Mouse (Mus musculus) ES-Bruce4 (cell line): ENCODE measurements around the gene Maats1. TPM values are rescaled to one million over a fixed set of nuclear protein-coding genes. Genes with fewer than 3 reads are reported as not detected.

Source experiments
- H3K27ac ChIP-seq: 2 replicates; pipeline ENCODE4 v1.5.1; 2012; ENCODE audit warnings: low read length, inconsistent platforms; ENCODE audit not compliant: insufficient read depth
- H3K27me3 ChIP-seq: 2 replicates; pipeline ENCODE4 v1.6.1; 2012; ENCODE audit warnings: mild to moderate bottlenecking, low read length, inconsistent platforms; ENCODE audit not compliant: control insufficient read depth, poor library complexity, insufficient read depth, severe bottlenecking
- H3K36me3 ChIP-seq: 2 replicates; pipeline ENCODE4 v1.6.1; 2012; ENCODE audit warnings: inconsistent platforms, mild to moderate bottlenecking, low read length, moderate library complexity; ENCODE audit not compliant: control insufficient read depth, poor library complexity, insufficient read depth, severe bottlenecking
- H3K4me1 ChIP-seq: one replicate; pipeline ENCODE4 v1.8.1; 2011; ENCODE audit warnings: low read length; ENCODE audit not compliant: control insufficient read depth, insufficient read depth
- H3K4me3 ChIP-seq: 2 replicates; pipeline ENCODE4 v1.5.1; 2011; ENCODE audit warnings: low read depth, mild to moderate bottlenecking, low read length
- H3K9ac ChIP-seq: 2 replicates; pipeline ENCODE4 v1.6.1; 2012; ENCODE audit warnings: low read depth, mild to moderate bottlenecking, inconsistent platforms; ENCODE audit not compliant: poor library complexity, severe bottlenecking
- H3K9me3 ChIP-seq: replicated peaks from 2 replicates; pipeline ENCODE4 v1.6.1; 2012; ENCODE audit warnings: mild to moderate bottlenecking, low read length, inconsistent platforms; ENCODE audit not compliant: control insufficient read depth, poor library complexity, insufficient read depth, severe bottlenecking
- CTCF ChIP-seq: IDR thresholded peaks from one replicate; pipeline ENCODE4 v1.8.1; 2011; ENCODE audit warnings: low read depth, low read length
- EP300 ChIP-seq: IDR thresholded peaks from 2 replicates; pipeline ENCODE4 v1.6.1; 2011; ENCODE audit warnings: low read depth, low read length; ENCODE audit not compliant: insufficient read depth
- POLR2A ChIP-seq: IDR thresholded peaks from one replicate; pipeline ENCODE4 v1.8.1; 2011; ENCODE audit warnings: low read length; ENCODE audit not compliant: insufficient read depth
- polyA plus RNA-seq: library from polyadenylated mRNA; stranded (reverse); fragments of >200 nt; gene quantifications from 2 replicates; pipeline ENCODE4 v1.2.4, GENCODE M21; 2011; ENCODE audit warnings: low read depth; ENCODE audit not compliant: missing spikeins, insufficient read depth, insufficient read length

Maats1 gene
- polyA plus RNA-seq, 1 experiment = 0.58 TPM

- no peaks in the 10 kb centered on the region for H3K4me1 ChIP-seq
- H3K36me3 ChIP-seq = no peaks in the 10 kb centered on the region
- H3K4me3 ChIP-seq = no peak overlapping the region
- no peaks in the 10 kb centered on the region for H3K9me3 ChIP-seq
- H3K27ac ChIP-seq = no peak overlapping the region
- TF ChIP-seq EP300 (no peak), CTCF (no peak), POLR2A (no peak)
- no peaks in the 10 kb centered on the region for H3K27me3 ChIP-seq
- H3K9ac ChIP-seq = no peak overlapping the region
These were observed 61.0 kb downstream of the Maats1 start for GRCm38 (mm10) chr16:38280951-38281350.

GRCm38 (mm10) chr16:38279794-38280193, 62.1 kb downstream of the Maats1 start:
- Histone ChIP-seq H3K27ac (no peak overlapping the region), H3K36me3 (no peaks in the 10 kb centered on the region), H3K4me3 (no peak overlapping the region), H3K27me3 (no peaks in the 10 kb centered on the region), H3K4me1 (no peaks in the 10 kb centered on the region), H3K9ac (no peak overlapping the region), H3K9me3 (no peaks in the 10 kb centered on the region)
- TF ChIP-seq CTCF = no peak
- no peak for TF ChIP-seq EP300
- no peak for TF ChIP-seq POLR2A

GRCm38 (mm10) chr16:38274737-38275136, 67.2 kb downstream of the Maats1 start:
- TF ChIP-seq CTCF (no peak), POLR2A (no peak), EP300 (no peak)
- Histone ChIP-seq H3K4me1 (peaks cover 1% of the 10 kb centered on the region), H3K9me3 (no peaks in the 10 kb centered on the region), H3K4me3 (no peak overlapping the region), H3K27ac (no peak overlapping the region), H3K36me3 (no peaks in the 10 kb centered on the region), H3K9ac (no peak overlapping the region), H3K27me3 (no peaks in the 10 kb centered on the region)

- H3K27ac ChIP-seq = no peak overlapping the region
- H3K4me1 ChIP-seq = peaks cover 1% of the 10 kb centered on the region
- no peaks in the 10 kb centered on the region for H3K27me3 ChIP-seq
- no peak overlapping the region for H3K4me3 ChIP-seq
- H3K36me3 ChIP-seq = no peaks in the 10 kb centered on the region
- TF ChIP-seq EP300 (no peak), CTCF (no peak), POLR2A (no peak)
- H3K9me3 ChIP-seq = no peaks in the 10 kb centered on the region
- H3K9ac ChIP-seq = no peak overlapping the region
These were observed 69.5 kb downstream of the Maats1 start for GRCm38 (mm10) chr16:38272483-38272882.

GRCm38 (mm10) chr16:38271601-38272000, 70.3 kb downstream of the Maats1 start:
- H3K9ac ChIP-seq = no peak overlapping the region
- no peak overlapping the region for H3K27ac ChIP-seq
- TF ChIP-seq EP300 = no peak
- no peak for TF ChIP-seq POLR2A
- TF ChIP-seq CTCF = no peak
- H3K9me3 ChIP-seq = no peaks in the 10 kb centered on the region
- H3K4me1 ChIP-seq = peaks cover 1% of the 10 kb centered on the region
- H3K27me3 ChIP-seq = no peaks in the 10 kb centered on the region
- H3K36me3 ChIP-seq = no peaks in the 10 kb centered on the region
- no peak overlapping the region for H3K4me3 ChIP-seq

- no peak overlapping the region for H3K27ac ChIP-seq
- no peaks in the 10 kb centered on the region for H3K27me3 ChIP-seq
- no peaks in the 10 kb centered on the region for H3K4me1 ChIP-seq
- TF ChIP-seq EP300 = no peak
- TF ChIP-seq CTCF = no peak
- no peak for TF ChIP-seq POLR2A
- no peaks in the 10 kb centered on the region for H3K9me3 ChIP-seq
- no peaks in the 10 kb centered on the region for H3K36me3 ChIP-seq
- no peak overlapping the region for H3K4me3 ChIP-seq
- H3K9ac ChIP-seq = no peak overlapping the region
These were observed 86.0 kb downstream of the Maats1 start for GRCm38 (mm10) chr16:38255927-38256326.
